Mouse (Mus musculus): ENCODE data around the gene Sun1. TPM values are rescaled to one million over a fixed set of nuclear protein-coding genes. Genes with fewer than 3 reads are reported as not detected.

Gene Sun1
- total RNA-seq, 2 experiments from 2014 or later = 33.9 to 43.0 TPM

DNA sequence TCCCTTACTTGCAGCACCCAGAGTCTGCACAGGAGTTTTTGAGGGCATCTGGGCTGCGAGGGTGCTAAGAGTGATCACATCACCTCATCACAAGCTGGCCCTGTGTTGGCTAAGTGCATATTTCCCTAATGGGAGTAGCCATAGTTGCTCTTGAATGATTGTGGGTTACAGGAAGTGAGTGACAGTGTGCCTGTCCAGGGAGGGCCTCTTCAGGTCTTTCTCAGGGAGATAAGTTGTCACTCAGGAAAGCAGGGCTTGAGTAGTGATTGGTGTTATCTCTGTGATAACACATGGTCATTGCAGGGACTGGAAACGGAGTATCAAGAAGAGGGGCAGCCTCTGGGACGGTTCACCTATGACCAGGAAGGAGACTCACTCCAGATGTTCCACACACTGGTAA, 47.3 kb downstream of the Sun1 start:
- no peak for ATAC-seq (replicated peaks; ENCODE audit: poor library complexity, severe bottlenecking)

DNA sequence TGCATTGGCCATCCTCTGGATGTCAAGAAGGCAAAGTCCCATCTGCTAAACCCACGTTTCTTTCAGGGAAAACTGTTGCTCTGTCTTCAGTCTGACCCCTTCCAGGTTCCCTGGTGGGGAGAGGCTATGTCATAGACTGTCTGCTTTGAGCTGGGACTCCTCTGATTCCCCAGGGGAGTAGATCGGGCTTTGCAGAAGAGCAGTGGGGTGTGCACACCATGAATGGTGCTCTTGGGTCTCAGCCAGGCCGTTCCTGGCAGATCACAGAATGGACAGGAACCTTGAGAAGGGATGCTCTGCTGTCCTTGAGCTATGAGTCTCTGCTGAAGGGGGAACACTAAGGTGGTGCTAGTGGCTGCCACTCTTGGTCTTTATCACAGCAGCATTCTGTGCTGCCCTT, 48.4 kb downstream of the Sun1 start:
- ATAC-seq (replicated peaks; ENCODE audit: poor library complexity, severe bottlenecking) = no peak

DNA sequence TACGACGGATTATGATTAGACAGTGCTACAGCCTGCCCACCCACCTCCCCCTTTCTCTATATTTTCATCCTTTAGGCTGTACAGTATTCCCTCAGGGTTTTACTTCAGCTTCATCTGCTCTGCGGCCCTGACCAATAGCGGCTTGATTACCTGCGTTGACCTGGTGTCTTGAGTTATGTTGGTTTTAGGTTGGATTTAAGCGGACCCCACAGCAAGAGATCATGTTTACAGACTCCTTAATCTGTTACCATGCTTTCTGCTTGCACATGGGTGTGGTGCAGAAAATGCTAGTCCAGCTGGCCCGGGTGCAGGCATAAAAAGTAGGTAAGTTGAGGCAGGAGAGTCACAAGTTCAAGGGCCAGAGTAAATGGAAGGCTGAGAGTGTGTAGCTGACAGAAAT, 50.8 kb downstream of the Sun1 start:
- ATAC-seq (replicated peaks; ENCODE audit: poor library complexity, severe bottlenecking) = no peak

DNA sequence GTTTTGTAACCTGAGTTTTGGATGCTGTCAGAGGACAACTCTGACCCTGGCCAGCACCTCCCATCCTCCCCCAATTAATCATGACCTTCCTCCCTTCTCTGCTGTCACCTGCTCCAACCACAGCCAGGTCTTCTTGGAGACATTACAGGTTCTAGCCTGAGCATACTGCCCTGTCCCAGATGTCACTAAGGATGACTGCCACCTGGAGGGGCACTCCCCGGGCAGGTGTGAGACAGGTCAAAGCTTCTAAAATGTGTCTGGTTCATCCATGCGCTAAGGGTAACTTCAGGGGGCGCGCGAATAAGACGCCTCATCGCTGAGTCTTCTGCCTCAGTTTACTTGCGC, 51.3 kb downstream of the Sun1 start:
- 0 out of 2 replicates have a peak, but pooled peaks have one; percentile 1 for ATAC-seq (replicated peaks; ENCODE audit: poor library complexity, severe bottlenecking)

DNA sequence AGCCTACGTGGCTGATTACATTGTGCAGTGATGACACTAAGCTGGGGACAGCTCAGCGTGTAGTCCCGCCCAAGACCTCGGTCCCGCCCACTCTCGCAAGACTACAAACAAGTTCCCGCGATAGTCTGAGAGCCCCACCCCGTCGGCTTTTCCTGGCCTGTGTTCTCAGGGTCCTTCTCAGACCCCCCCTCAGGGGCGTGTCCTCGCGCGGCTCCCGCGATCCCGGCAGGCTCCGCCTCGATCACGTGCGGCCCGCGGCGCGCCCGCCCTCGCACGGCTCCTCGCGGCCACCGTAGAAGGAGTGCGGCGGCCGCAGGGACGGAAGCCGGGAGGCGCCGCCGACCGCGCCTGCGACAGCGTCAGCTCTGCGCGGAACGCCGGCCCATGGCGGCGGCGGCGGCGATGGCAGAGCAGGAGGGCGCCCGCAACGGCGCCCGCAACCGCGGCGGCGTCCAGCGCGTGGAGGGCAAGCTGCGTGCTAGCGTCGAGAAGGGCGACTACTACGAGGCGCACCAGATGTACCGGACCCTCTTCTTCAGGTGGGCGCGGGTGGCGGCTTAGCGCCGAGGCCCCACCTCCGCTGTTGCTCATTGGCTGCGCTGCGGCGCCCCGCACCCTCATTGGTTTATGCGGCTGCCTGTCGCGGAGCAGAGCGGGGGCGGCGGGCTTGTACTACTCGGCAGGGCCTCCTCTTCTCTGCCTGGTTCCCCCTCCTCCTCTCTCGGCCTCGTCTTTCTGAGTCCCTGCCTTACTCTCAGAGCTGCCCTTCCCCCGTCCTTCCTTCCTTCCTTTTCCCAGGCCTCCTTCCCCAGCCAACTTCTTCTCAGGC, 51.9 kb downstream of the Sun1 start, which contains the start of gene Get4:
Gene Get4 (plus strand): TSS at position 244 of the 829 bp plus-strand sequence.
- peak; percentile 83 for ATAC-seq (replicated peaks; ENCODE audit: poor library complexity, severe bottlenecking)

DNA sequence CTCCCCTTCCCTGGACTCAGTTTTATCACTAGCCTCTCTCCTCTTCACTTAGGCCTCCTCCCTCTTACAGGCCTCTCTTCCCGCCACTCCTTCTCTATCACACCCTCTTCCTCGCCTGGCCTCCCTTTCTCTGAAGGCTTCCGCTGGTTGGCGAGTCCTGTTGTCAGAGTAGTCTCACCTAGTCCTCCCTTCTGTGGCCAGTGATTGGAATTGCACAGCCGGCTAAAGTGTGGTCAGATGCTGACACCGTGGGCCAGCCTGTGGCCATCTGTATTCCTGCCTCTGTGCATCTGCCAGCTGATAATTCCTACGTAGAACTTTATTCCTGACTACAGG, 52.4 kb downstream of the Sun1 start:
- peak; percentile 23 for ATAC-seq (replicated peaks; ENCODE audit: poor library complexity, severe bottlenecking)

DNA sequence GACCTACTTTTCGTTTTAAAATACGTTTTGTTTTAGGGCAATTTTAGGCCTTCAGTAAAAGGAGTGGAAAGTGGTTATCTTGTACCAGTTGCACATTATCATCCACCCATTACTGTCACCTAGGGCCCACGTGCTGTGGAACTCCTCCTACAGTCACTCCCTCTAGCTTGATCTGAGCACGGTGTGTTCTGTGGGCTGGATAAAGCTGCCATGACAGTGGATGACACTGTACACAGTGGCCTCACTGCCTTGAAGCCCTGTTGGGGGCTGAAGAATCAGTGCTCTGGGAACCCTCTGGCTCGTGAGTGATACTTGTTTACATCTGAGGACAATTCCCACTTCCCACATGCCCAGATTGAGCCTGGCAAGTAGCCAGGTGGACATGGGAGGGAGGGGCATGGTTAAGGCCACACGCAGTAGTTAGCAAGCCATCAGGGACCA, 52.9 kb downstream of the Sun1 start:
- peak; percentile 24; the same call in 1 of the 2 replicates for ATAC-seq (replicated peaks; ENCODE audit: poor library complexity, severe bottlenecking)

DNA sequence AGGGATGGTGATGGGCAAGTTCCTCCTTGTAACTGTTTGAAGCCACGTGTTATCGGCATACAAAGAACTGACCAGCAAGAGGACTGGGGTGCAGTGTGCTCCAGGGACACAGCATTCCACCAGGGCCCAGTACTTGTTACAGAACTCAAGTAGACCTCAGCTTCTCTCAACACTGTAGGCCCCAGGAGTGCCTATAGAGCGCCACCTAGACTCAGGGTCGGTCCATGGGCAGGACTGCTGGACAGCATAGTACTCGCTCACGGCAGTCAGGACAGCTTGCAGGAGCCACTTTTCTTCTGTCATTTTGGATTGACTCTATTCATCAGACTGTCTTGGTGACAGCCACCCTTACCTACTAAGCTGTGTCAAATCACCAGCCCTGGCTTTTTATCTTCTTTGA, 54.5 kb downstream of the Sun1 start:
- ATAC-seq (replicated peaks; ENCODE audit: poor library complexity, severe bottlenecking) = no peak

DNA sequence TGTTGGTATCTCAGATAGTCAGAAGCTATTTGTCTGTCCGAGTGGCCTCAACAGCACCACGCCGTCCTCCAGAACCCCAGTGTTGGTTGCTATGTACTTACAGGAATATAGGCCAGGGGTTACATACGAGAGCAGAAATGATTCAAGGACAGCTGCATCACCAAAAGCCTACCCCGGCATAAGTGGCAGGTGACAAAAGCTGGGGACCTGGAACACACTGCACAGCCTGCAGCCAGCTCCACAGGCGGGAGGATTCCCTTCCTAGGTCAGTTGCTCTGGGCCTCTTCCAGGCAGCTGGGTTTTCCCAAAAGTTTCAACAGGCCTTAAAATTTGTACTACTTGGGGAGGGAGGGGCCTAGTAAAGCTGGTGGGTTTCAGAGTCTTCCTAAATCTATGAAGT, 55.3 kb downstream of the Sun1 start:
- no peak for ATAC-seq (replicated peaks; ENCODE audit: poor library complexity, severe bottlenecking)

DNA sequence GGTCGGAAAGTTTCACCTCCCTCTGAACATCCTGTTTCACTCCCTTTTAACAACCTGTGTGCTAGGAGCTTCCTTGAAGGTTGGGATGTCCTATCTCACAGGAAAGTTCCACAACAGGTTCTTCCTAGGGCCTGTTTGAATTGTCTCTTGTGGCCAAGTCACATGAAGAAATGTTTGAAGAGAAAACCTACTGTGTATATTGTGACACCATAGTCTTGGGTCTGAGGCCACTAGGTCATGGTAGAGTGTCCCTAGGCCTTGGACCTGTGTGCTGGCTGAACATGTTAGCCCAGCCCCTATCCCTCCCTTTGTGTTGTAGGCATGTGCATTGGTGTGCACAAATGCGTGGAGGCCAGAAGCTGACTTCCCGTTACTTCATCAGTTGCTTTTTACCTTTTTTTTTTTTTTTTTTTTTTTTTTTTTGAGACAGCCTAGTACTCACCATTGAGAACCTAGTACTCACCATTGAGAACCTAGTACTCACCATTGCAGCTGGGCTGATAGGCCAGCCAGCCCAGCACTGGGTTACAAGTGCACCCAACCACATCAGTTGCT, 55.9 kb downstream of the Sun1 start:
- no peak for ATAC-seq (replicated peaks; ENCODE audit: poor library complexity, severe bottlenecking)

DNA sequence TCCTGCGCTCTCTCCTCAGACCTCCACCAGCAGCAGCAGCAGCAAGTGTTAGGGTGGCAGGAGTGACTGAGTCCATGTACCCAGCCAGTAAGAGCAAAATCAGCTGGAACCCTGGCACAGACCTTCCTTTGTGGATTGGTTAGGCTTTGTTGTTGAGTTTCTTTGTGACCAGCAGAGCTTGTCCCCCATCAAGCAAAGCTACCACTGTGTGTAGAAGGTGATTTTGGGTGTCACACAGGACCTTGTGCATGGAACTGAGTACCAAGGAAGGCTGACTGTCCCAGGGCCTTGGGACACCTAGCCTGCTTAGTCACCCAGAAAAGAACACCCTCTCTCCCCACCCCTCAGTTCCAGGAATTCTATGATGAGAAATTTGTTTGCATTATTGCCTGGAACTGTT, 56.8 kb downstream of the Sun1 start:
- ATAC-seq (replicated peaks; ENCODE audit: poor library complexity, severe bottlenecking) = no peak

DNA sequence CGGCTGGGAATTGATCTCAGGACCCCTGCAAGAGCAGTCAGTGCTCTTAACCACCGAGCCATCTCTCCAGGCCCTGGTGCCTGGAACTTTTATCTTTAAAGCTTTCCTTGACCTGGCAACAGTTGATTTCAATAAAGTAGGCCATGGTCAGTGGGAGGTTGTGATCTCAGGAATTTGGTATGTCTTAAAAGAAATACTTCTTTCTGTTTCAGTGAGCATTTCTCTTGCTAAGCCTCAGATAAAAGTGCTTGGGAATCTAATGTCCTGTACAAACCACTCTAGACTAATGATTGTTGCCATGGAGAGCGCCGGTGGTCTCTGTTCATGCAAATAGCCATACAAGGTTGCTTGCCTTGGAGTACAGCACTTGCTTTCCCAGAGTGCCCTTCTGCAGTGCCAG, 57.4 kb downstream of the Sun1 start:
- ATAC-seq (replicated peaks; ENCODE audit: poor library complexity, severe bottlenecking) = no peak

DNA sequence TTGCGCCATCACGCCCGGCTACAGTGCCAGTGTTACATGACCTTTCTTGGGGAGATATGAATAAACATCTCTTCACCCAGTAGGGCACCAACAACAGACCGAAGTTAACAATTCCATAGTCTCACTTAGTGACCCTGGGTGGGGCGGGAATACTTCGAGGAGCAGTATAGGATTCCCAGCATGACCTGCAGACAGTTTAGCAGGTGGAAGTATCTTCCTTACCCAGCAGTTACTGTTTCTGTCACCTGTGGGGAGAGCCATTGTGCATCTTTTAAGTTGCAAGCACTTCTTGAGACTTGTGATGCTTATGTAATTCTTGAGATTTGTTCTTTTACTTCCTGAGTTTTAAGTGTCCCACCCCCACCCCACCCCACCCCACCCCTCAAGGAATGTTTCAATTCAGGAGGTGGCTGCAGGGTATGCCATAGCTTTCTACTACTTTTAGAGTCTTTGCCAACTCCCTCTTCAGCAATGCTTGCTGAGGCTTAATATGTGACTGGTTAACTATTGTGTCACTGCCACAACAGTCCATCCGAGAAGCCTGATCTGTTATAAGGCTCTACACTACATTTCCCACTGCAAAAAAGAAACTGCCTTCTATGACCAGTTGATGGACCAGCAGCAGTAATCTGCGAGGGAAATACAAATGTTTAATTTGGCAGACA, 58.1 kb downstream of the Sun1 start:
- ATAC-seq (replicated peaks; ENCODE audit: poor library complexity, severe bottlenecking) = no peak

DNA sequence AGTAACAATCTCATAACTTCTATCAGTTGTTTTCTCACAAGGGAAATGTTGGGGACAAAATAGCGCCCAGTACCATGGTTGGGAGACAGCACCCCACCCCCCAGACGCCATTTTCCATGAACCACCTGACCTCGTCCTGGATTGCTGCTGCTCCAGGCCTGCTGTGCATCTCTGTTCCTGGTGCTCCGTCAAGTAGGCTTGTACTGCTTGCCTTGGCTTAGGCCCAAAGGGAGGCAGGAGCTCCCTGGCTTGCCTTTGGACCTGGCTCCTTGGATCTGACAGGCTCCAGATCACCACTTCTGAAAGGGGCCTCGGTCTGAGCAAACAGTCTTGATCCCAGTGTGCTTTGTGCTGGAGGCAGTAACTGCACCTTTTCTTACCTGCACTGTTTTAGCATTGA, 59.4 kb downstream of the Sun1 start:
- ATAC-seq (replicated peaks; ENCODE audit: poor library complexity, severe bottlenecking) = no peak

DNA sequence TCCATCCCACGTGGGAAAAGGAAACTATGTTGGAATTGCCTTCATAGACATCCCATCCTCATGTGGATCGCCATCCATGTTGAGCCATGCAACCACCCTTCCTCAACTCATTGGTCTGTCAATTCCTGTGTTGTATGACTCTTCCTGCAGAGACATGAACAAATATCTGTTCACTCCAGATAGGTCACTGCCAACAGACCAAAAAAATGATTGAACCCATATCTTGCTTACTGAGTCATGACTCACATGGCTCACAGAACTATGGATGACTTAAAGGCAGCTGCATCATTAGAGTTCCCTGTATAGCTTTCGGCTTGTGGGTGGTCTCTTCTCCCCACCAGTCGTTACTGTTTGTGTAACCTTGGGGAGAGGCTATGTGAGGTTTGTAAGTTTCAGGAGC, 61.0 kb downstream of the Sun1 start:
- ATAC-seq (replicated peaks; ENCODE audit: poor library complexity, severe bottlenecking) = no peak

DNA sequence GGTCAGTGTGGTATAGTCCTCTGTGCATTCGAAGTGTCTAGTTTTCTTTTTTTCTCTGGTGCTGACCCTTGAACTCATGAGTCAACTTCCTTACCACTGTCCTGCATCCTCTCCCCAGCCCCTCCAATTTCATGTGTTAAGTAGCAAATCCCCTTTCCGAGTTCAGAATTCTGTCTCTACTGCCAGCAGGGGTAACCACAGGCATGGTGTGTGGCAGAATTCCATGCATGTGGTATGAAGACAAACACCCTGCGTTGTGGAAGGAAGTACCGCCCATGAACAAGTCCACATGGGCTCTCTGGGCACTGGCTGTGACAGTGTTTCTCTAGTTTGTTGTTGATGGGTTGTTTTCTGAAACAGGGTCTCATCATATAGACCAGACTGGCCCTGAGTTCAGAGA, 67.2 kb downstream of the Sun1 start:
- ATAC-seq (replicated peaks; ENCODE audit: poor library complexity, severe bottlenecking) = no peak

DNA sequence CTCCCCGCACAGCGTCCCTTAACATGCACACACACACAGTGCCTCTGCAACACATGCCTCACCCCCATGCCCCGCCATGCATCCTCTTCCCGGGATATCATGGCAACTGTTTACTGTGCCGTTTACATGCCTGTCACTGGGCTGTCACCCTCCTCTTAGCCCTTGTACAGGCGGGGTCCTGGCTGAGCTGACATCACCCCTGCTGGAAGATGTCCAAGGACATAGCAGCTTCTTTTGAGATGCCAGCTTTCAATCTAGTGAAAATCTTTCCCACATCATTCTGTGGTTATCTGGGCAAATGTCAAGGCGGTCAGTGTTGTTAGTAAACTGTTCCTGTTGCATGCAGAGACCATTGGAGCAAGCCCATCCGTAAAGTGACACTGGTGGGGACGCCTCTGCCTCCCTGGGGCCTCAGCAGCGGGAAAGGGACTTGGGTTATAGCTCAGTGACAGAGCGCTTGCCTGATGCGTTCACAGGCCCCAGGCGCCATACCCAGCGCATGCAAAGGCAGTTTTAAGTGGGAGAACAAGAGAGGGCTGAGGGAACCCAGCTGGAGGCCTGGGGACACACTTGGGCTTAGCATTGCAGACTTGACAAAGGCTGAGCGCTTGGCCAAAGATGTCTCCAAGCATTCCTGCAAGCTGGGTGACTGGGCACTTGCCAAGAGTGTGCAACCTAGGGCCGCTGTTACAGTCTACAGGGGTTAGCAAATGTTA, 70.5 kb downstream of the Sun1 start:
- ATAC-seq (replicated peaks; ENCODE audit: poor library complexity, severe bottlenecking) = no peak

DNA sequence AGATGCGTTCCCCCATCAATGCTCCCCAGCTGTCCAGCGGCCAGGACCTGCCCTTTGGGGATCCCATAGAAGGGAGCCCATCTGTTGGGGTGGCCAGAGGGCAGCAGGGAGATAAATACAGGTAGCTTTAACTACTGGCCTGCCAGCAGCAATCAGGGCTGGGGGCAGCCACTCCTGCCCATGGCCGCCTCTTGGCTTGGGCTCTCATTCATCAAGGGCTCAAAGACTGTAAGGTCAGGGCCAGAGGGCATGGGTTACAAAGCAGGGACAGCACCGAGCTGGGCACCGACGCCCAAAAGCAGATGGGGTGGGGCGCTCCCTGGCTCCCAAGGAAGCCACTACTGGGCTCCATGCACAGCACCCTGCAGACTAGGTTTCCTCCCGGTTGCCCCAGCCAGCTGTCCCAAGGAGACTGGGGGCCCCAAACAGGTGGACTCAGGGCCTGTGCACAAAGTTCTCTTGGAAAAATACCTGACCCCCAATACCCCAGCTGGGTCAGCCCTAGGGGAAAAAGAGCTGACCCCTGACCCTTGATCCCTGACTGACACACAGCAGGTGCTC, 71.6 kb downstream of the Sun1 start:
- ATAC-seq (replicated peaks; ENCODE audit: poor library complexity, severe bottlenecking) = no peak

DNA sequence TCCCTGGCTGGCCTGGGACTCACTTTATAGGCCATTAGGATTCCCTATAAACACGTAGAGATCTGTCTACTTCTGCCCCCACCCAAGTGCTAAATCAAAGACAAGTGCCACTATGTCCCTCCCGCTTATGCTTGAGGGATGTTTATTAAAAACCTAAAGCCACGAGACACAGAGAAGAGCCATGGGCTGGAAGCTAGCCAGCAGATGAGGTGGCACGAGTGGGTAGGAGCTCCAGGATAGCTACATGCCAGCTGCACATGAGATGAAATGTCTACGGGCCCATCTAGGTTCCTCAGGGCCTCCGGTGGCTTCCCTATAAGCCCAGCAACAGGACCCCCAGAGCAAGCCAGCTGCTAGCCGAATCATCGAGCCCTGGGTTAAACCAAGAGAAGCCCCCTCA, 76.8 kb downstream of the Sun1 start:
- no peak for ATAC-seq (replicated peaks; ENCODE audit: poor library complexity, severe bottlenecking)

DNA sequence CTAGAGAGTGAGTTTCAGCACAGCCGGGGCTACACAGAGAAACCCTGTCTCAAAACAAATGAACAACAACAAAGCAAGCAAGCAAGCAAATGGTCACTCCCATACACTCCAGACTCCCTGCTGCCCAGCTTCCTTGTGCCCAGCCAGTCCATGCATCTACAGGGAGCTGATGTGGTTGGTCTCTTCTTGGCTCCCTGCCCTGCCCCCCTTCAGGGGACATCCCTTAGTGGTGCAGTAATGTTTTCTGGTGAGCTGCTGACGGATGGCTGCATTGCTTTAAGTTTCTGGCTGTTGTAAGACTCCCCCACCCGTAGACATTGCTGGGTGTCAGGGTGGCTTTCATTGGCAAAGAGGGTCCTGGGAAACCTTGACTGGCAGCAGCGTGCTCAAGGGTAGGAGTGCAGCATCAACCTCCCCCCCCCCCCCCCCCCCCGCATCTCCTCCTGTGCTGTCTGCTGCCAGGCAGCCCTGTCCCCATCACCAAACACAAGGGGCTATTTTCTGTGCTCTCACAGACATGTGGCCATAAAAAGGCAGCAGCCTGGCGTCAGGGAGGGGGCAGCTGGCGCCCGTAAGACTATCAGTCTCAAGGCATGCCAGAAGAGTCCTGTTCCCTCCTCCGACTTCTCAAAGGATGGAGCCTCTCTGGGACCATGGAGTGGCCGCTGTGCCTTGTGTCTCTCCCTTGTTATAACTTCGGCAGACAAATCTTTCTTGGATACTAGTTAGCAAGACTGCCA, 81.1 kb downstream of the Sun1 start:
- ATAC-seq (replicated peaks; ENCODE audit: poor library complexity, severe bottlenecking) = no peak

All from granulocyte monocyte progenitor cell, adult 5-6 weeks (primary cell).